Mouse (Mus musculus) liver, postnatal 0 days (tissue): ENCODE measurements at regions not wholly inside any gene's neighbourhood (a gene's known extent, or its start where the extent isn't known, plus 50 kb on each side); places are given as distances from the start of the nearest gene placed in this dataset.

ENCODE experiments used
- CTCF ChIP-seq: sonication (generic); IDR thresholded peaks from 2 replicates; pipeline ENCODE4 v1.5.1; 2016; ENCODE audit warnings: antibody characterized with exemption, low read depth
- EP300 ChIP-seq: IDR thresholded peaks from 2 replicates; pipeline ENCODE4 v1.6.1; 2016; ENCODE audit warnings: antibody characterized with exemption, low read depth, mild to moderate bottlenecking

DNA sequence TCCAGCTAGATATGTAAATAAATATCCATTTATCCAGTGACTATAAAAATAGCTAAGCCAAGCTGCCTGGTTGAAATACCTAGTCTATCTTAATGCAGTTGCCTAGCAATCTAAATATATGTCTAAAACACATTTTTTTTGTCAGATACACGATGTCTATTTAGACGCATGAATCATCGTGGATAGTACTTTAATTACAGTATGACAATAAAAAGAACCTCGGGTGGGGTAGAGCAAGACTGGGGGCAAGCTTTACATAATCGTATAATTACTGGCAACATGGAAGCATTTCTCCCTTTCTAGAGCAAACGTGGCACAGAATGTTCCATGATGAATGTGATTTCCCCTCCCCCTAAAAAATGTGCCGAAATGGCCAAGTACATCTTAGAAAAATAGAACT is 180.4 kb downstream of the Gm19935 start:
- no peak for TF ChIP-seq CTCF
- no peak for TF ChIP-seq EP300
